In the genomic region with DNA sequence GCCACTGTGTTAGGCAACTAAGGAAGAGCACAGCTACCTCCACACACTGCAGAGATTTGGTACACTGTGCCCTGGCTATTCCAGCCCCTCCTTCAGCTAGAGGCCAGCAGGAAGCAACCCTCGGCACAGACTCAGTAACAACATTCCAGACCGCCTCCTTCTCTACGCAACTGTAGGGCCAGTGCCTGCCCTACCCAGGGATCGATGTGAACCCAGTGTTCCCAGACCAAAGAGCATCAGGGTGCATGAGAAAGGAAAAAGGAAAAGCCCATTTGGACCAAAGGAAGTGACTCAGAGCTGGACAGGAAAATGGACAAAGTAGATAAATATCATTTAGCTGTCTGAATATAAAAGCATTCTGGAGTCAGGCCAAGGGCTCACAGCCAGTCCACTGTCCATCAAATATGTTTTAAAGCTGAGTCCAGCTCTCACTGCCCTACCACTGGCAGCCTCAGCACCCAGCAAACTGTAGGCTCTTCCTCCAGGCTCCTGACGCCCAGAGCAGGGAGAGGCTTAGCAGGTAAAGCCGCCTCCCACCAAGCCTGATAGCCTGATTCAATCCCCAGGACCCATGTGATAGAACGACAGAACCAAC, we compare ENCODE assay signal across 10 mouse cellular contexts. TPM values are rescaled to one million over a fixed set of nuclear protein-coding genes. Genes with fewer than 3 reads are reported as not detected.
A peak's percentile ranks its signal among the peaks of the same experiment; 100 is the strongest.
DNase-seq lines count a peak whose midpoint lies in the region; ATAC-seq lines count a peak whose summit lies in the region.
"Had no signal": no experiment of that assay in that cellular context is flagged by ENCODE, and none has a peak within 500 bp of the region (broad histone marks: within the 10 kb centered on the region; RNA-seq: fewer than 3 reads in every experiment).

No protein-coding gene starts in this region.

- no peak overlapping the region for H3K4me2 ChIP-seq in intestine, embryonic 16.5 days (ENCODE audit: low read depth, low read length)
- H3K4me2 ChIP-seq in liver, embryonic 16.5 days (ENCODE audit: low read depth, low read length), result no peak overlapping the region

- no peak overlapping the region for H3K4me3 ChIP-seq in intestine, embryonic 16.5 days (ENCODE audit: low read length)
- H3K4me3 ChIP-seq in liver, embryonic 16.5 days (ENCODE audit: low read depth, low read length), result no peak overlapping the region
- H3K4me3 ChIP-seq: myocyte had no signal

- DNase-seq in frontal cortex, postnatal 36 days (ENCODE audit: low spot score in 2 of 2), result no peak
- peak; percentile 42 for DNase-seq in gastrocnemius, postnatal 14 days
- DNase-seq in testis, postnatal 14 days (ENCODE audit: low spot score), result peak; percentile 34
- no peak for DNase-seq in layer of hippocampus, postnatal 36 days
- no peak for DNase-seq in frontal cortex, postnatal 14 days (ENCODE audit: low spot score in 2 of 2)

- H3K36me3 ChIP-seq in intestine, embryonic 16.5 days (ENCODE audit: control insufficient read depth, insufficient read depth, low read length), result no peaks in the 10 kb centered on the region; the same call in 1 of the 2 replicates
- no peaks in the 10 kb centered on the region for H3K36me3 ChIP-seq in liver, embryonic 16.5 days (ENCODE audit: control insufficient read depth, insufficient read depth)

- H3K27me3 ChIP-seq in intestine, embryonic 16.5 days (replicated peaks; ENCODE audit: control insufficient read depth, insufficient read depth, low read length), result no peaks in the 10 kb centered on the region
- H3K27me3 ChIP-seq in liver, embryonic 16.5 days (ENCODE audit: control insufficient read depth, insufficient read depth, low read depth, low read length), result no peaks in the 10 kb centered on the region

- intact Hi-C loops in gastrocnemius, postnatal 14 days (cut with DNase I; ENCODE audit: low total_unique reads), result no loop called here

- peak; percentile 24; the same call in 1 of the 2 replicates for ATAC-seq in frontal cortex, adult (ENCODE audit: low TSS enrichment)
- ATAC-seq in intestine, embryonic 16.5 days, result peak; percentile 83
- peak; percentile 82 for ATAC-seq in liver, embryonic 16.5 days (ENCODE audit: low read depth)

- peak overlapping the region; percentile 68 for H3K27ac ChIP-seq in intestine, embryonic 16.5 days (ENCODE audit: low read length)
- peak overlapping the region; percentile 21 for H3K27ac ChIP-seq in liver, embryonic 16.5 days (ENCODE audit: low read length)

- 49% methylated on average over 7 of the region's 7 CpGs for WGBS in intestine, embryonic 16.5 days
- 33% methylated on average over 7 of the region's 7 CpGs for WGBS in liver, embryonic 16.5 days (ENCODE audit: insufficient replicate concordance)

- H3K9ac ChIP-seq in intestine, embryonic 16.5 days (ENCODE audit: low read depth, low read length), result no peak overlapping the region
- no peak overlapping the region for H3K9ac ChIP-seq in liver, embryonic 16.5 days (ENCODE audit: low read depth, low read length)

- peaks cover 25% of the 10 kb centered on the region for H3K4me1 ChIP-seq in intestine, embryonic 16.5 days (ENCODE audit: control insufficient read depth, insufficient read depth, low read length)
- no peaks in the 10 kb centered on the region; the same call in 1 of the 2 replicates for H3K4me1 ChIP-seq in liver, embryonic 16.5 days (ENCODE audit: control insufficient read depth, low read depth, low read length)

- H3K9me3 ChIP-seq in intestine, embryonic 16.5 days (ENCODE audit: control insufficient read depth, low read length), result no peaks in the 10 kb centered on the region
- no peaks in the 10 kb centered on the region for H3K9me3 ChIP-seq in liver, embryonic 16.5 days (replicated peaks; ENCODE audit: control insufficient read depth, low read length)

RNA-seq across cellular contexts. Expression of gene Map1lc3b, which starts 29.3 kb away (rescaled TPM):
- 100 to 1,000 TPM; 102 to 136 TPM for total RNA-seq in gastrocnemius, postnatal 14 days (2021)
- polyA plus RNA-seq in intestine, embryonic 16.5 days (2015; fragmentation: Nextera tagmentation; extraction: Ambion mirVana), result 190 and 192 TPM in 2 replicates
- 149 and 152 TPM in 2 replicates for polyA plus RNA-seq in liver, embryonic 16.5 days (2015; fragmentation: Nextera tagmentation; extraction: Ambion mirVana)
- 100 to 1,000 TPM; 160 to 180 TPM for total RNA-seq in layer of hippocampus, postnatal 36 days (2021)

RNA-seq across cellular contexts. Expression of gene Zcchc14, which starts 33.2 kb away (rescaled TPM):
- total RNA-seq in gastrocnemius, postnatal 14 days (2021), result 10 to 100 TPM; 19.8 to 20.4 TPM
- 7.7 and 9.5 TPM in 2 replicates for polyA plus RNA-seq in intestine, embryonic 16.5 days (2015; fragmentation: Nextera tagmentation; extraction: Ambion mirVana)
- polyA plus RNA-seq in liver, embryonic 16.5 days (2015; fragmentation: Nextera tagmentation; extraction: Ambion mirVana), result 1.3 and 1.6 TPM in 2 replicates
- 100 to 1,000 TPM in 1 of 2 experiments, 10 to 100 TPM in 1; 93.6 to 102 TPM for total RNA-seq in layer of hippocampus, postnatal 36 days (2021)
- total RNA-seq: CH12.LX had no signal

RNA-seq across cellular contexts. Expression of gene Fbxo31, which starts 40.9 kb away (rescaled TPM):
- total RNA-seq in gastrocnemius, postnatal 14 days (2021), result 10 to 100 TPM; 75.2 to 89.8 TPM
- 8.6 and 10.6 TPM in 2 replicates for polyA plus RNA-seq in intestine, embryonic 16.5 days (2015; fragmentation: Nextera tagmentation; extraction: Ambion mirVana)
- polyA plus RNA-seq in liver, embryonic 16.5 days (2015; fragmentation: Nextera tagmentation; extraction: Ambion mirVana), result 9.0 and 9.2 TPM in 2 replicates
- 100 to 1,000 TPM; 106 to 108 TPM for total RNA-seq in layer of hippocampus, postnatal 36 days (2021)

Comparison
In these comparisons a context has a peak if more than half of its experiments do, and no peak if none do; other contexts are left out.
1. ATAC-seq: peak in every context shown above with its lines; median percentile 83 in intestine, embryonic 16.5 days; 82 in liver, embryonic 16.5 days; 24 in frontal cortex, adult.
2. DNase-seq: peak in gastrocnemius, postnatal 14 days (single experiment) and testis, postnatal 14 days (single experiment); none in frontal cortex, postnatal 36 days (0 of 2), layer of hippocampus, postnatal 36 days (0 of 2) and frontal cortex, postnatal 14 days (0 of 2).
3. RNA of gene Zcchc14, which starts 33.2 kb away (total RNA-seq): 93.6 to 102 TPM in layer of hippocampus, postnatal 36 days; 19.8 to 20.4 TPM in gastrocnemius, postnatal 14 days; every median in the first group is over 4 times any median in the second.